Mouse (Mus musculus) liver, embryonic 14.5 days (tissue): ENCODE results near the gene Ubtd1.

ENCODE experiments used
- CTCF ChIP-seq: IDR thresholded peaks from 2 replicates; pipeline ENCODE4 v1.5.1; 2016; ENCODE audit warnings: antibody characterized with exemption, low read depth, control low read depth
- EP300 ChIP-seq: IDR thresholded peaks from 2 replicates; pipeline ENCODE4 v1.6.1; 2016; ENCODE audit warnings: antibody characterized with exemption, low read depth

DNA sequence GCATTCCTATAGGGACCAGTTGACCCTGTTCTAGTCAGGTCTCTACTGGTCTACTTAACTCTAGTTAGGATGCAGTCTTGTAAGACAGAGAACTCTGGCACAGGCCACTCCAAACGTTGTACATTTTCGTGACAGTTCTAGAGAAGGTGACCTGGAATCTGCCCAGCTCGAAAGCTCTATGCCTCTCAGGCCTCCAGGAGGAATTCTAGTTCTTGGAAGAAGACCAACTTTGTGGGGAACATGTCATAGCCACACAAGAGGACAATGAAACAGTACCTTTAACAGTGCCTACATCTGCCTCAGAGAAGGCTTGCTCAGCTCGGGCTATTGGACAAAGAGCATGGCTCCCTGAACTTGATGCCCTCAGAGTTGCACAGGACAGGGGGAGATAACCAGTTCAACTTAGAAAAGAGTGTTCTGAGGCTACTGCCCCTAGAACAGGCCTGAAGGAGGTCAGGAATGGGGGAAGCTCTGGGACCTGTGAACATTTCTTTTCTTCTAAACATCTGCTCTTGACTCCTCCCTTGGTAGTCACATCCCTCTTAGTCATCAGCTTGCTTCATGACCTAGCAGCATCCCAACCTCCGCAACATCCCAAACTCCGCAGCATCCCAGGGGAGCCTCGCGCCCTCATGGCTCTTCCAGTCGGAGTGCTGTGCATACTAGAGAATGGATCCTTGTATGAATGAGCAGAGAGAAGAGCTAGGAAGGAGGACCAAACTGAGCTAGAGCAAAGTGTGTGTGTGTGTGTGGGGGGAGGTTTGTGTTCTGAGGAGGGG lies 17.4 kb downstream of the Ubtd1 start:
- no peak for TF ChIP-seq CTCF
- TF ChIP-seq EP300, result no peak
